Mouse (Mus musculus): Measurements from ENCODE around the gene S100a3. TPM values are rescaled to one million over a fixed set of nuclear protein-coding genes. Genes with fewer than 3 reads are reported as not detected.

Gene S100a3
- total and polyA plus RNA-seq, 3 experiments = not detected

GRCm38 (mm10) chr3:90596810-90597209, 36.4 kb downstream of the S100a3 start:
- in situ Hi-C loops (cut with MboI; ENCODE audit: low pct_ligation_motif_present, low pct_unique_long_range_greater_than_20kb, low sequenced_read_pairs) = no loop called here
- Histone ChIP-seq H3K27me3 (replicated peaks) (no peaks in the 10 kb centered on the region), H3K79me2 (replicated peaks; ENCODE audit: control insufficient read depth, extremely low read depth, insufficient read depth, poor library complexity, severe bottlenecking) (no peaks in the 10 kb centered on the region), H3K9me3 (replicated peaks; ENCODE audit: low read length) (peaks cover 7% of the 10 kb centered on the region), H3K27ac (ENCODE audit: insufficient read depth, low read depth) (no peak overlapping the region), H3K9ac (ENCODE audit: insufficient read depth, low read depth) (no peak overlapping the region), H3K4me1 (ENCODE audit: control insufficient read depth in 1 of 2, insufficient read depth in 2 of 2) (peaks cover 2 to 6% of the 10 kb centered on the region in 2 experiments; a peak in 3 of 4 replicates), H3K36me3 (replicated peaks in 1 of 2; ENCODE audit: control insufficient read depth in 1 of 2, insufficient read depth in 1 of 2, low read length in 1 of 2) (no peaks in the 10 kb centered on the region), H3K4me3 (replicated peaks in 1 of 3; ENCODE audit: low read depth in 2 of 3, low read length in 2 of 3, poor library complexity in 1 of 3) (no peak overlapping the region), H3K4me2 (ENCODE audit: insufficient read depth, low read depth, poor library complexity, severe bottlenecking) (no peak overlapping the region)
- no peak for TF ChIP-seq NRF1 (IDR thresholded peaks at IDR 0.05; ENCODE audit: low read depth, low read length)
- TF ChIP-seq UBTF (IDR thresholded peaks at IDR 0.05; ENCODE audit: low read depth, low read length) = no peak
- TF ChIP-seq SIN3A (IDR thresholded peaks at IDR 0.05; ENCODE audit: low read length) = no peak
- TF ChIP-seq CHD2 (IDR thresholded peaks at IDR 0.05; ENCODE audit: low read length) = no peak
- no peak for TF ChIP-seq POLR2A (IDR thresholded peaks at IDR 0.05; ENCODE audit: low read depth, low read length)
- TF ChIP-seq MEF2A (IDR thresholded peaks at IDR 0.05; ENCODE audit: borderline replicate concordance, low read depth, low read length) = no peak
- no peak for TF ChIP-seq MAX (IDR thresholded peaks at IDR 0.05; ENCODE audit: low read length)
- no peak for TF ChIP-seq NELFE (IDR thresholded peaks at IDR 0.05; ENCODE audit: low read depth, low read length)
- TF ChIP-seq CTCF (conservative IDR thresholded peaks at IDR 0.05 in 1 of 2, IDR thresholded peaks at IDR 0.05 in 1 of 2; ENCODE audit: low read depth in 2 of 2, low read length in 2 of 2) = no peak
- TF ChIP-seq JUND (conservative IDR thresholded peaks at IDR 0.05; ENCODE audit: low read depth, low read length) = no peak
- no peak for TF ChIP-seq ZNF384 (IDR thresholded peaks at IDR 0.05; ENCODE audit: low read depth, low read length)
- TF ChIP-seq TCF12 (IDR thresholded peaks at IDR 0.05; ENCODE audit: low read depth, low read length) = no peak
- TF ChIP-seq MAFK (IDR thresholded peaks at IDR 0.05; ENCODE audit: insufficient replicate concordance, low read length) = no peak
- TF ChIP-seq USF1 (IDR thresholded peaks at IDR 0.05; ENCODE audit: low read depth, low read length) = no peak
- no peak for TF ChIP-seq GABPA (IDR thresholded peaks at IDR 0.05; ENCODE audit: insufficient replicate concordance, low read depth, low read length)
- TF ChIP-seq SMC3 (IDR thresholded peaks at IDR 0.05; ENCODE audit: low read depth, low read length) = no peak
- DNase-seq (ENCODE audit: extremely low read depth) = no peak
- dilution Hi-C loops (cut with MboI; ENCODE audit: extremely low pct_ligation_motif_present, extremely low pct_unique_long_range_greater_than_20kb, low sequenced_read_pairs) = no loop called here

DNA sequence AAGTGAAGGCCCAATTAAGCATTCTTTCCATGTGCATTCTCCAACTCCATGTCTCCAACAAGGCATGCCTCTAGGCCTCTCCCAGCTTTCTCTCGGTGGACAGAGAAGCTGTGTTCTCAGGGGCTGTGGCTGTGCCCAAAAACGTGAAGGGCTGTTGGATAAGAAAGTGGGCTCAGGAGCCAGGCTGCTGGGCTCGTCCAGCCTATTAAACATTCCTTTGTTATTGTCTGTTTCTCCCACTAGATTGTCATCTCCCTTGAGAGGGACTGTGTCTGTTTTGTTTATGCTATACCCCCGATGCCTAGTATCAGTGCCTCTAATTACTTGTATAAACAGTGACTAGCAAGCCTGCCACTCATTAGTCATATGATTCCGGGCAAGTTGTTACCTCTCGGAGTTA, 37.4 kb downstream of the S100a3 start:
- no peak overlapping the region for H3K27ac ChIP-seq (ENCODE audit: insufficient read depth, low read depth)
- no peak for DNase-seq (ENCODE audit: extremely low read depth)
- H3K4me3 ChIP-seq (replicated peaks in 1 of 3; ENCODE audit: low read depth in 2 of 3, low read length in 2 of 3, poor library complexity in 1 of 3) = no peak overlapping the region
- in situ Hi-C loops (cut with MboI; ENCODE audit: low pct_ligation_motif_present, low pct_unique_long_range_greater_than_20kb, low sequenced_read_pairs) = no loop called here
- TF ChIP-seq POLR2A (IDR thresholded peaks at IDR 0.05; ENCODE audit: low read depth, low read length) = no peak
- no peak for TF ChIP-seq USF1 (IDR thresholded peaks at IDR 0.05; ENCODE audit: low read depth, low read length)
- no peak for TF ChIP-seq USF2 (conservative IDR thresholded peaks at IDR 0.05; ENCODE audit: low read depth, low read length)
- TF ChIP-seq NELFE (IDR thresholded peaks at IDR 0.05; ENCODE audit: low read depth, low read length) = no peak
- TF ChIP-seq GABPA (IDR thresholded peaks at IDR 0.05; ENCODE audit: insufficient replicate concordance, low read depth, low read length) = no peak
- TF ChIP-seq ZC3H11A (IDR thresholded peaks at IDR 0.05; ENCODE audit: low read depth, low read length) = no peak
- no peak for TF ChIP-seq CHD1 (IDR thresholded peaks at IDR 0.05; ENCODE audit: low read depth, low read length)
- no peak for TF ChIP-seq BHLHE40 (IDR thresholded peaks at IDR 0.05; ENCODE audit: low read depth, low read length)
- no peak for TF ChIP-seq ZKSCAN1 (IDR thresholded peaks at IDR 0.05; ENCODE audit: borderline replicate concordance, low read depth, low read length)
- TF ChIP-seq RAD21 (IDR thresholded peaks at IDR 0.05; ENCODE audit: low read depth, low read length) = no peak
- TF ChIP-seq MAX (IDR thresholded peaks at IDR 0.05; ENCODE audit: low read length) = no peak
- TF ChIP-seq IRF4 (IDR thresholded peaks at IDR 0.05; ENCODE audit: low read depth, low read length) = no peak
- no peak for TF ChIP-seq CHD2 (IDR thresholded peaks at IDR 0.05; ENCODE audit: low read length)
- TF ChIP-seq ELF1 (IDR thresholded peaks at IDR 0.05; ENCODE audit: low read depth, low read length) = no peak
- TF ChIP-seq MYC (IDR thresholded peaks at IDR 0.05; ENCODE audit: low read depth, low read length) = no peak
- no peak for TF ChIP-seq UBTF (IDR thresholded peaks at IDR 0.05; ENCODE audit: low read depth, low read length)
- H3K36me3 ChIP-seq (replicated peaks in 1 of 2; ENCODE audit: control insufficient read depth in 1 of 2, insufficient read depth in 1 of 2, low read length in 1 of 2) = no peaks in the 10 kb centered on the region
- peaks cover 2 to 6% of the 10 kb centered on the region in 2 experiments; a peak in 3 of 4 replicates for H3K4me1 ChIP-seq (ENCODE audit: control insufficient read depth in 1 of 2, insufficient read depth in 2 of 2)
- peaks cover 7% of the 10 kb centered on the region for H3K9me3 ChIP-seq (replicated peaks; ENCODE audit: low read length)
- no peak overlapping the region for H3K4me2 ChIP-seq (ENCODE audit: insufficient read depth, low read depth, poor library complexity, severe bottlenecking)
- dilution Hi-C loops (cut with MboI; ENCODE audit: extremely low pct_ligation_motif_present, extremely low pct_unique_long_range_greater_than_20kb, low sequenced_read_pairs) = no loop called here
- H3K79me2 ChIP-seq (replicated peaks; ENCODE audit: control insufficient read depth, extremely low read depth, insufficient read depth, poor library complexity, severe bottlenecking) = no peaks in the 10 kb centered on the region
- H3K27me3 ChIP-seq (replicated peaks) = no peaks in the 10 kb centered on the region
- H3K9ac ChIP-seq (ENCODE audit: insufficient read depth, low read depth) = no peak overlapping the region
